Mouse (Mus musculus) G1E (cell line): Measurements from ENCODE around the gene Igsf3.

Source experiments
- CTCF ChIP-seq: IDR thresholded peaks from 2 replicates; pipeline ENCODE4 v1.5.1; 2012; ENCODE audit warnings: low read depth, low read length, inconsistent platforms, mixed read lengths
- POLR2AphosphoS5 ChIP-seq: IDR thresholded peaks from 2 replicates; pipeline ENCODE4 v1.6.1; 2012; ENCODE audit warnings: low read depth, low read length, inconsistent platforms; ENCODE audit not compliant: insufficient replicate concordance
- TAL1 ChIP-seq: conservative IDR thresholded peaks from 2 replicates; pipeline ENCODE4 v1.6.1; 2012; ENCODE audit warnings: low read depth, low read length, inconsistent platforms, mixed read lengths

DNA sequence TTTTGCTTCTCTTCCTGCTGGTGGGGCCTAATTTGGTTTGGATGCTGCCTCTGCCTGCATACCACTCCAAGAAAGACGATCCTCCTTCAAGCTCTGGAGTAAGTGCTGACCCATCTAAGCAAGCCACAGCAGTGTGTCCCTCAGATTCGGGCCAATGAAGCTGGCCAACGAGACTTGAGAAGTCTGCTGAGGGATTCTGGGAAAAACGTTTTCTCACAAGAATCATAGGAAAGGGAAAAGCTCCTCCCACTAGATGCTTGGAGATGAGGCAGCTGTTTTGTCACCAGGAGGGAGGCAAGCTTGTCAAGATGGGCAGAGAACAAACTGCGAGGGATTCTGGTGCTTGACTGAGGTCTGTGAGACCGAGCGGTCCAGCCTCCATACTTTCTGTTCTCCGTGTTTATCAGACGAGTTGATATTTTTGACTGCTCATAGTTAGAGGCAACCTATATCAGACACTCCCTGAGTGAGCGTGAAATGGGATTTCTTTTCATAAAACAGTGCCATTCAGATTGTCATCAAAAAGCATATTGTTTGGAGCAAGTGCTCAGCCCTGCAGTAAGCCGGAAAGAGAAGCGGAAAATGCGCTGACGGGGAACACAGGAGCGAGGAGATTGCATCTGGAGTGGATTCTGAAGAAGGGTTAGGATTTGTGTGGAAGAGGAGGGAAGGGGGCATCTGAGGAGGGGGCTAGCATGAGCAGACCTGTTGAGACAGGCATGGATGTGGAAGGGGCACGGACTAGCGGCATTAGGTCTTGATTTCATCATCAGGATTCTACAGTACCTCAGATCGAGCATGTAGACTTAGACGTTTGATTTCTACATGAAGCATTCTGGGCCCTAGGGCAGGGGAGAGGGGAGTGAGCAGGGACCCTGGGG is 17.0 kb downstream of the Igsf3 start:
- TF ChIP-seq CTCF: no peak
- TF ChIP-seq TAL1: no peak
- TF ChIP-seq POLR2AphosphoS5: no peak
